Mouse (Mus musculus) intestine, postnatal 0 days (tissue): ENCODE results near the gene Aldh16a1. TPM values are rescaled to one million over a fixed set of nuclear protein-coding genes. Genes with fewer than 3 reads are reported as not detected.

Experiments
- ATAC-seq: fragments of 200-750 bp; cut with Nextera tagmentation; 2 replicates; pipeline ENCODE4 v1.8.0; 2017; ENCODE audit warnings: mild to moderate bottlenecking, moderate TSS enrichment, moderate library complexity
- H3K27ac ChIP-seq: fragments of 300-500 bp; sonication (generic); 2 replicates; pipeline ENCODE4 v1.5.1; 2014; ENCODE audit warnings: mild to moderate bottlenecking, low read depth, low read length, moderate library complexity
- H3K27me3 ChIP-seq: fragments of 300-500 bp; sonication (generic); replicated peaks from 2 replicates; pipeline ENCODE4 v1.6.1; 2014; ENCODE audit warnings: low read length, mixed read lengths; ENCODE audit not compliant: control insufficient read depth, insufficient read depth
- H3K36me3 ChIP-seq: fragments of 300-500 bp; sonication (generic); 2 replicates; pipeline ENCODE4 v1.6.1; 2014; ENCODE audit warnings: mild to moderate bottlenecking, moderate library complexity; ENCODE audit not compliant: control insufficient read depth, insufficient read depth
- H3K4me1 ChIP-seq: fragments of 300-500 bp; sonication (generic); replicated peaks from 2 replicates; pipeline ENCODE4 v1.6.1; 2014; ENCODE audit warnings: antibody characterized with exemption, low read length, mixed read lengths; ENCODE audit not compliant: control insufficient read depth, insufficient read depth
- H3K4me2 ChIP-seq: fragments of 300-500 bp; sonication (generic); replicated peaks from 2 replicates; pipeline ENCODE4 v1.6.1; 2014; ENCODE audit warnings: low read depth, mild to moderate bottlenecking, moderate library complexity
- H3K4me3 ChIP-seq: fragments of 300-500 bp; sonication (generic); 2 replicates; pipeline ENCODE4 v1.5.1; 2014; ENCODE audit warnings: low read depth, low read length
- H3K9ac ChIP-seq: fragments of 300-500 bp; sonication (generic); 2 replicates; pipeline ENCODE4 v1.6.1; 2014; ENCODE audit warnings: mild to moderate bottlenecking, low read depth, low read length
- H3K9me3 ChIP-seq: fragments of 300-500 bp; sonication (generic); 2 replicates; pipeline ENCODE4 v1.6.1; 2016; ENCODE audit warnings: mixed run types; ENCODE audit not compliant: control insufficient read depth
- CTCF ChIP-seq: sonication (generic); IDR thresholded peaks from 2 replicates; pipeline ENCODE4 v1.5.1; 2016; ENCODE audit warnings: low read depth, mild to moderate bottlenecking, control low read depth, antibody characterized with exemption, moderate library complexity
- WGBS: fragments of 180-500 bp; shearing (Covaris S2); extraction: QIAGEN DNeasy Blood & Tissue Kit; methylation state at CpG from one replicate; pipeline ENCODE4 v1.1.7; 2014; 5-methylcytosine and 5-hydroxymethylcytosine counted together
- polyA plus RNA-seq: library from polyadenylated mRNA; unstranded; fragments of >200 nt; fragmentation: Nextera tagmentation; extraction: Ambion mirVana; gene quantifications from 2 replicates; pipeline ENCODE4 v1.2.1, GENCODE M21; 2015

The Aldh16a1 gene
- polyA plus RNA-seq, 1 experiment from 2014 or later = 86.8 TPM

DNA sequence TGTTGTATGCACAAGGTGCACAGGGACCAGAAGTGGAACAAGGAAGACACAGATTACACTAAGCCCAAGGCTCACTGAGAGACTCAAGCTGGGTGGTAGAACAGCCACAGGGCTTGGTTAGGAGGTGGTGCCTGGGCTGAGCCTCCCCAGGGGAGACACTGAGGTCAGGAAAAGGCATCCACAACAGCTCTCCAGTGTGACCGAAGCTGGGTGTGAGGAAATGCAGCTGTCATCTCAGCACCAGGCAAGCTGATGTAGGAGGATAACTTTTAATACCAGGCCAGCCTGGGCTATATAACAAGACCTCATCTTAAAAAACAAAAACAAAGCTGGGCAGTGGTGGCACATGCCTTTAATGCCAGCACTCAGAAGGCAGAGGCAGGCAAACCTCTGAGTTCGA, 36.8 kb upstream of the Aldh16a1 start:
- no peak overlapping the region for H3K4me2 ChIP-seq
- no peaks in the 10 kb centered on the region for H3K4me1 ChIP-seq
- TF ChIP-seq CTCF = no peak
- peaks cover 28% of the 10 kb centered on the region; the same call in 1 of the 2 replicates for H3K27me3 ChIP-seq
- no peak overlapping the region for H3K27ac ChIP-seq
- ATAC-seq = no peak
- 65% methylated on average over 2 of the region's 2 CpGs for WGBS
- no peaks in the 10 kb centered on the region for H3K36me3 ChIP-seq
- no peaks in the 10 kb centered on the region for H3K9me3 ChIP-seq
- H3K9ac ChIP-seq = no peak overlapping the region
- H3K4me3 ChIP-seq = no peak overlapping the region

DNA sequence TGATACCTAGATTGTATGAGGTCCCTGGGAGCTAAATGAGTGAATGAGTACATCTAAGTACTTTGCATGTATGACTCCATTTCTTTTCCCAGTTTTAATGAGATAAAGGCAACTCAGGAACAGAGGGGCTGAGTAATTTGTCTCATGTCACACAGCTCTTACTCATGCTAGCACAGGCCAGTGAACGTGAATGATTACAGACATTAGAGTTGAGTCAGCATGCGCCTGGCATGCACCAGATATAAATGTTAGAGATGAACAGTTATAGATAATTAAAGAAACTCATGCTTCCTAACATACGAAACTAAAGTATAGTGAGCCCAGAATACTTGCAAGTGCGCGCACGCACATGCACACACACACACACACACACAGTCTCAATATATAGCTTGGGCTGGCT, 35.8 kb upstream of the Aldh16a1 start:
- no peak for ATAC-seq
- 85% methylated on average over 6 of the region's 6 CpGs for WGBS
- Histone ChIP-seq H3K4me3 (no peak overlapping the region), H3K27ac (no peak overlapping the region), H3K9me3 (no peaks in the 10 kb centered on the region), H3K27me3 (peaks cover 31% of the 10 kb centered on the region), H3K9ac (no peak overlapping the region), H3K36me3 (no peaks in the 10 kb centered on the region), H3K4me2 (no peak overlapping the region), H3K4me1 (no peaks in the 10 kb centered on the region)
- TF ChIP-seq CTCF = no peak

DNA sequence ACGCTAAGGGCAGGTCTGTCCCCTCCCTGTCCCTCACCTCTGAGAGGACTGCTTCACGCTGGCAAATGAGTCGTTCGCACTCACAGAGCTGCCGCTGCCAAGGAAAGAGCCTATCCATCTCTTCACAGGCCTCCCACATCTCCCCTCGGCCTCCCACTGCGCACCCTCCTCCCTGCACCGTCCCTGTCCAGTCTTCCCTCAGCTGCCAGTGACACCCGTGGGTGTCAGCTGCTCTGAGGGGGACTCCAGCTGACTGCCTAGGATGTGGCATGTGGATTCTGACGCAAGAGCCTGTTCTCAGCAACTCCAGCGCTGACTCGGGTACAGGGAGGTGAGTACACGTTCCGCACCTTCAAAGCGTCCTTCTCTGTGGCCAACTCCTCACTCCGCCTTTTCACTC, 35.2 kb upstream of the Aldh16a1 start:
- WGBS = 45% methylated on average over 16 of the region's 16 CpGs
- no peaks in the 10 kb centered on the region for H3K4me1 ChIP-seq
- H3K4me2 ChIP-seq = no peak overlapping the region
- no peak overlapping the region for H3K4me3 ChIP-seq
- TF ChIP-seq CTCF = no peak
- H3K27ac ChIP-seq = no peak overlapping the region
- ATAC-seq = no peak
- peaks cover 37% of the 10 kb centered on the region for H3K27me3 ChIP-seq
- no peaks in the 10 kb centered on the region for H3K9me3 ChIP-seq
- no peaks in the 10 kb centered on the region for H3K36me3 ChIP-seq
- H3K9ac ChIP-seq = no peak overlapping the region

- Histone ChIP-seq H3K36me3 (no peaks in the 10 kb centered on the region), H3K9ac (no peak overlapping the region), H3K4me3 (no peak overlapping the region), H3K9me3 (no peaks in the 10 kb centered on the region), H3K4me1 (0 out of 2 replicates have a peak, but pooled peaks cover 3% of the 10 kb centered on the region), H3K4me2 (no peak overlapping the region), H3K27ac (no peak overlapping the region), H3K27me3 (peaks cover 68% of the 10 kb centered on the region)
- no peak for TF ChIP-seq CTCF
- 70% methylated on average over 7 of the region's 7 CpGs for WGBS
- ATAC-seq = no peak
Measured at GRCm38 (mm10) chr7:45185921-45186320, 31.5 kb upstream of the Aldh16a1 start.

DNA sequence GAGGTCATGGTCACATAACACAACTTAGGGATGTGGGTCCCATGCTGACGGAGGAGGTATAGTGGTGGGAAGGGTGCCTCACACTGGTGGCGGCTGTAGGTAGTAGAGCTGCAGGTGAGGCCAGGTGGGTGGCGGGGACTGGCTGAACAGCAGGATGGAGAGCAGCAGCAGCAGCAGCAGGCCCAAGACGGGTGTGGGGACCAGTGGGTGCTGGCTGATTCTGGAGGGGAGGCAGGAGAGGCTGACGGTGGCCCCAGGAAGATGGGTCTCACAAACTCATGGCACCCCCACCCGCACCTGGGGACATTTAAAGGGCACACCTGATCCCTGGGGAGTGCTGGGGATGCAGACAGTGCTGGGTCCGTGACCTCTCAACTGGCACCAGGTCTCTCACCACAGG, 29.3 kb upstream of the Aldh16a1 start:
- Histone ChIP-seq H3K27ac (no peak overlapping the region), H3K36me3 (no peaks in the 10 kb centered on the region), H3K4me2 (no peak overlapping the region), H3K9me3 (no peaks in the 10 kb centered on the region), H3K4me3 (no peak overlapping the region), H3K27me3 (peaks cover 73% of the 10 kb centered on the region), H3K4me1 (0 out of 2 replicates have a peak, but pooled peaks cover 3% of the 10 kb centered on the region), H3K9ac (no peak overlapping the region)
- ATAC-seq = no peak
- WGBS = 60% methylated on average over 7 of the region's 7 CpGs
- TF ChIP-seq CTCF = no peak

DNA sequence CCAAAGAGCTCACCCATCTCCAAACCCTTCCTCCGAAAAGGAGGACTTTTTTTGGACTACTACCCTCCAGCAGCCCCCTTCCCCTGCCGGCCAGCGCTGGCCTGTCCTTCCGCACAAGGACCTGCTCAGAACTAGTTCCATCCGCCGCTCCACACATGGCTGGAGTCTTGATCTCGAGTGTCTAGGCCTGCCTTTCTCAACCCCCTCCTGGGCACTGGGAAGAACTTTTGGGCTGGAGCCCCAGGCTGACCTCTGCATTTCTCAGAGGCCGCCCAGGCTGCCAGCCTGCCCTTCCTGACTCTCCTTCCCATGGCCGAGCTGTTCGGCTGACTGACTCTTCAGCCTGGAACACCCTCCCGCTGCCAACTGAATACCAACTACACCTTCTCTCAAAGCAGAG, 28.2 kb upstream of the Aldh16a1 start:
- H3K27ac ChIP-seq = no peak overlapping the region
- peaks cover 81% of the 10 kb centered on the region for H3K27me3 ChIP-seq
- H3K9me3 ChIP-seq = no peaks in the 10 kb centered on the region
- peak; percentile 8; the same call in 1 of the 2 replicates for ATAC-seq
- 0 out of 2 replicates have a peak, but pooled peaks cover 3% of the 10 kb centered on the region for H3K4me1 ChIP-seq
- no peak overlapping the region for H3K9ac ChIP-seq
- no peak overlapping the region; the same call in 1 of the 2 replicates for H3K4me3 ChIP-seq
- peak; percentile 14; the same call in 1 of the 2 replicates for TF ChIP-seq CTCF
- no peaks in the 10 kb centered on the region for H3K36me3 ChIP-seq
- H3K4me2 ChIP-seq = peak overlapping the region; percentile 56
- 14% methylated on average over 11 of the region's 11 CpGs for WGBS

DNA sequence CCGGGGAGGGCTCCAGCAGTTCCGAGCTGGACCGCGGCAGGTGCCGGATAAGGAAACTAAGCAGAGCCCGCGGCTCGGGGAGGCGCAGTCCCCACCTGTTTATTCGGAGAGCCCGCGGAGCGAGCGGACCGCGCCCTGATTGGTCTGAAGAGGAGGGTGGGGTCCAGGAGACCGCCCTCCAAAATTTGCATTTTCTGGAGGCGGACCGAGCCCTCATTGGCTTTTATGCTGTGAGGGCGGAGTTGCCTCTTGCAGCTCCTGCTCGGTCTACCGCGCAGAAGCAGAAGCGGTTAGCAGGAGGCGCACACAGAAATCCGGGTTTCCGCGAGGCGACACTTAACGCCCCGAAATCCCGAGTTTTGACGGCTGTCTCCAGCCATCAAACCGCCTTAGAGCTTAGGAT, 27.8 kb upstream of the Aldh16a1 start:
- peak overlapping the region; percentile 56 for H3K4me2 ChIP-seq
- TF ChIP-seq CTCF = no peak
- peak; percentile 80 for ATAC-seq
- no peaks in the 10 kb centered on the region for H3K36me3 ChIP-seq
- 0 out of 2 replicates have a peak, but pooled peaks cover 3% of the 10 kb centered on the region for H3K4me1 ChIP-seq
- peaks cover 85% of the 10 kb centered on the region for H3K27me3 ChIP-seq
- WGBS = under 1% methylated on average over 34 of the region's 34 CpGs
- peak overlapping the region; percentile 4 for H3K4me3 ChIP-seq
- no peak overlapping the region for H3K27ac ChIP-seq
- no peaks in the 10 kb centered on the region for H3K9me3 ChIP-seq
- H3K9ac ChIP-seq = no peak overlapping the region
